Mouse (Mus musculus) liver, embryonic 16.5 days (tissue): ENCODE measurements around the gene Pik3r5. TPM values are rescaled to one million over a fixed set of nuclear protein-coding genes. Genes with fewer than 3 reads are reported as not detected.

Source experiments
- ATAC-seq: fragments of 200-750 bp; cut with Nextera tagmentation; 2 replicates; pipeline ENCODE4 v1.8.0; 2017; ENCODE audit warnings: low read depth, mild to moderate bottlenecking, moderate number of reproducible peaks, moderate library complexity
- H3K27ac ChIP-seq: fragments of 300-500 bp; sonication (generic); 2 replicates; pipeline ENCODE4 v1.5.1; 2014; ENCODE audit warnings: mild to moderate bottlenecking, low read length
- H3K27me3 ChIP-seq: fragments of 300-500 bp; sonication (generic); 2 replicates; pipeline ENCODE4 v1.6.1; 2014; ENCODE audit warnings: low read depth, low read length, mixed read lengths; ENCODE audit not compliant: control insufficient read depth, insufficient read depth
- H3K36me3 ChIP-seq: fragments of 300-500 bp; sonication (generic); 2 replicates; pipeline ENCODE4 v1.6.1; 2014; ENCODE audit warnings: mild to moderate bottlenecking; ENCODE audit not compliant: control insufficient read depth, insufficient read depth
- H3K4me1 ChIP-seq: fragments of 300-500 bp; sonication (generic); 2 replicates; pipeline ENCODE4 v1.6.1; 2014; ENCODE audit warnings: low read depth, low read length, mixed read lengths; ENCODE audit not compliant: control insufficient read depth
- H3K4me2 ChIP-seq: fragments of 300-500 bp; sonication (generic); 2 replicates; pipeline ENCODE4 v1.6.1; 2014; ENCODE audit warnings: low read depth, low read length, mixed read lengths
- H3K4me3 ChIP-seq: fragments of 300-500 bp; sonication (generic); 2 replicates; pipeline ENCODE4 v1.5.1; 2014; ENCODE audit warnings: low read depth, mild to moderate bottlenecking, low read length
- H3K9ac ChIP-seq: fragments of 300-500 bp; sonication (generic); 2 replicates; pipeline ENCODE4 v1.6.1; 2014; ENCODE audit warnings: low read depth, low read length
- H3K9me3 ChIP-seq: fragments of 300-500 bp; sonication (generic); replicated peaks from 2 replicates; pipeline ENCODE4 v1.6.1; 2016; ENCODE audit warnings: low read length; ENCODE audit not compliant: control insufficient read depth
- WGBS: fragments of 180-500 bp; shearing (Covaris S2); extraction: QIAGEN DNeasy Blood & Tissue Kit; methylation state at CpG from one replicate; pipeline ENCODE4 v1.1.7; 2014; ENCODE audit not compliant: insufficient replicate concordance; 5-methylcytosine and 5-hydroxymethylcytosine counted together
- polyA plus RNA-seq: library from polyadenylated mRNA; unstranded; fragments of >200 nt; fragmentation: Nextera tagmentation; extraction: Ambion mirVana; gene quantifications from 2 replicates; pipeline ENCODE4 v1.2.1, GENCODE M21; 2015

The Pik3r5 gene
- polyA plus RNA-seq, 1 experiment from 2014 or later = 0.65 TPM

- Histone ChIP-seq H3K27me3 (no peaks in the 10 kb centered on the region), H3K36me3 (no peaks in the 10 kb centered on the region), H3K27ac (no peak overlapping the region), H3K9me3 (no peaks in the 10 kb centered on the region), H3K9ac (no peak overlapping the region), H3K4me2 (no peak overlapping the region), H3K4me3 (no peak overlapping the region), H3K4me1 (no peaks in the 10 kb centered on the region)
- ATAC-seq = no peak
These were observed 50.1 kb downstream of the Pik3r5 start for GRCm38 (mm10) chr11:68482001-68482400.

DNA sequence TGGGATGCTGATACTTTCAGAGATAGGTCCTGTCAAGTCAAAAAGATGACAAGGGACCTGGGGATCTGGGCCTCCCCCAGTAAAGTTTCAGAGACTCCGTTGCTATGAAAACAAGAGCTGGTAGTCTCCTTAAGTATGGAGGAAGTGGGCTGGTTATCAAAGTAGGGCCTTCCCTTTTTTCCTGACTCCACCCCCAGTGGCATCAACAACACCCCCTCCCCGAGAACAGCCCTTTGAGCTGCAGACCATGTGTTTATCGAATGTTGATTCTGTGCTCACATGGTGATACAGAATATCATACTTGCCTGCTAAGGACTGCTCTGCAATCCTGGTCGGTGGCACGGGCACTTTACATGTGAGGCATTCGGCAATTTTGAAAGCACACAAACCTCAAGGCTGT, 51.3 kb downstream of the Pik3r5 start:
- H3K27me3 ChIP-seq = no peaks in the 10 kb centered on the region
- no peaks in the 10 kb centered on the region for H3K9me3 ChIP-seq
- H3K27ac ChIP-seq = no peak overlapping the region
- no peaks in the 10 kb centered on the region for H3K36me3 ChIP-seq
- ATAC-seq = no peak
- H3K9ac ChIP-seq = no peak overlapping the region
- H3K4me3 ChIP-seq = no peak overlapping the region
- H3K4me1 ChIP-seq = no peaks in the 10 kb centered on the region
- 26% methylated on average over 6 of the region's 6 CpGs for WGBS
- H3K4me2 ChIP-seq = no peak overlapping the region

GRCm38 (mm10) chr11:68484431-68484830, 52.5 kb downstream of the Pik3r5 start:
- Histone ChIP-seq H3K27ac (no peak overlapping the region), H3K9me3 (no peaks in the 10 kb centered on the region), H3K9ac (no peak overlapping the region), H3K4me1 (no peaks in the 10 kb centered on the region), H3K4me3 (no peak overlapping the region), H3K36me3 (no peaks in the 10 kb centered on the region), H3K27me3 (no peaks in the 10 kb centered on the region), H3K4me2 (no peak overlapping the region)
- 66% methylated on average over 3 of the region's 3 CpGs for WGBS
- no peak for ATAC-seq

- no peak overlapping the region for H3K9ac ChIP-seq
- 25% methylated on average over 8 of the region's 8 CpGs for WGBS
- no peak overlapping the region for H3K4me3 ChIP-seq
- no peaks in the 10 kb centered on the region for H3K36me3 ChIP-seq
- H3K27me3 ChIP-seq = no peaks in the 10 kb centered on the region
- no peak for ATAC-seq
- H3K4me2 ChIP-seq = no peak overlapping the region
- no peak overlapping the region for H3K27ac ChIP-seq
- no peaks in the 10 kb centered on the region for H3K9me3 ChIP-seq
- H3K4me1 ChIP-seq = no peaks in the 10 kb centered on the region
These were observed 53.5 kb downstream of the Pik3r5 start for GRCm38 (mm10) chr11:68485206-68485942.

DNA sequence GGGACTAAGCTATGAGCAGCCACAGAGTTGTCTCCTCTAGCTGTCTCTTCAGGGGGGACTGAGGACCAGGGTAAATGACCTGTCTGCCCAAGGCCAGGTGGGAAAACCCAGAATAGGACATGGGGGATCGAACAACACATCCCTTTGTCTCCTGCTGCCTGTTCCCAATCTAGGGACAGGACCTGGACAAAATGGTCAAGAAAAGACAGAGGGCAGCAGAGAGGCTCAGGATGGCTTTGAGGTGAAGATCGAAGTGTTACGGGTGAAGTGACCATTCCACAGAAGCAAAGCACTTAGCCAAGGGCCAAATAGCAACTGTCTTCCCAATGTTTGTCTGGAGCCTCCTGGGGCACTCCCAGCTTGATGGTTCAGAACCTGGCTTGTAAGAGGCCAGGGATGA, 54.2 kb downstream of the Pik3r5 start:
- 94% methylated on average over 3 of the region's 3 CpGs for WGBS
- Histone ChIP-seq H3K27ac (no peak overlapping the region), H3K27me3 (no peaks in the 10 kb centered on the region), H3K9ac (no peak overlapping the region), H3K9me3 (no peaks in the 10 kb centered on the region), H3K4me3 (no peak overlapping the region), H3K4me2 (no peak overlapping the region), H3K4me1 (no peaks in the 10 kb centered on the region), H3K36me3 (no peaks in the 10 kb centered on the region)
- ATAC-seq = no peak

GRCm38 (mm10) chr11:68487720-68488119, 55.8 kb downstream of the Pik3r5 start:
- H3K4me3 ChIP-seq = no peak overlapping the region
- WGBS = 67% methylated on average over 10 of the region's 10 CpGs
- no peak for ATAC-seq
- no peaks in the 10 kb centered on the region for H3K9me3 ChIP-seq
- no peaks in the 10 kb centered on the region for H3K4me1 ChIP-seq
- no peak overlapping the region for H3K4me2 ChIP-seq
- no peak overlapping the region for H3K27ac ChIP-seq
- H3K9ac ChIP-seq = no peak overlapping the region
- no peaks in the 10 kb centered on the region for H3K36me3 ChIP-seq
- H3K27me3 ChIP-seq = no peaks in the 10 kb centered on the region

GRCm38 (mm10) chr11:68488256-68488824, 56.4 kb downstream of the Pik3r5 start:
- no peak overlapping the region for H3K27ac ChIP-seq
- no peak for ATAC-seq
- no peak overlapping the region for H3K4me3 ChIP-seq
- H3K9ac ChIP-seq = no peak overlapping the region
- H3K36me3 ChIP-seq = no peaks in the 10 kb centered on the region
- H3K27me3 ChIP-seq = no peaks in the 10 kb centered on the region
- no peak overlapping the region for H3K4me2 ChIP-seq
- no peaks in the 10 kb centered on the region for H3K9me3 ChIP-seq
- 52% methylated on average over 6 of the region's 6 CpGs for WGBS
- H3K4me1 ChIP-seq = no peaks in the 10 kb centered on the region

DNA sequence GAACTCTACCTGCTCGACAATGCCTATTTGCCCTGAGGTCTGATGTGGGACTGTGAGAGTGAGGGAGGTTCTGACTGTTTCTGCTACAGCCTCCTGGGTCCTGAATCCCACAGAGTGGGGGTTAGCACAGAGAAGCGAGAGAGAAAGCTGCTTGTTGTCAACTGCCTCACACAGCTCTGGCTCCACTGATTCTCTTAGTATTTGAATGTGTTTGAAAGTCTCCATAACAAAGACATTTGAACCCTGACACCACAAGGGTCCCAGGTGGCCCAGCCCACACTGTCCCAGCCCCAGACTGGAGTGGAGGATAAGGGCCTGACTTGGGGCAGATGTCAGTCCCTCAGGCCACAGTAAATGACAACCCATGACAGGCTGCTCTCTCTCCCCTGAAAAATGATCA, 57.3 kb downstream of the Pik3r5 start:
- 50% methylated on average over 2 of the region's 2 CpGs for WGBS
- Histone ChIP-seq H3K9me3 (no peaks in the 10 kb centered on the region), H3K36me3 (no peaks in the 10 kb centered on the region), H3K4me2 (no peak overlapping the region), H3K4me3 (no peak overlapping the region), H3K27me3 (no peaks in the 10 kb centered on the region), H3K4me1 (no peaks in the 10 kb centered on the region), H3K27ac (no peak overlapping the region), H3K9ac (no peak overlapping the region)
- ATAC-seq = no peak

DNA sequence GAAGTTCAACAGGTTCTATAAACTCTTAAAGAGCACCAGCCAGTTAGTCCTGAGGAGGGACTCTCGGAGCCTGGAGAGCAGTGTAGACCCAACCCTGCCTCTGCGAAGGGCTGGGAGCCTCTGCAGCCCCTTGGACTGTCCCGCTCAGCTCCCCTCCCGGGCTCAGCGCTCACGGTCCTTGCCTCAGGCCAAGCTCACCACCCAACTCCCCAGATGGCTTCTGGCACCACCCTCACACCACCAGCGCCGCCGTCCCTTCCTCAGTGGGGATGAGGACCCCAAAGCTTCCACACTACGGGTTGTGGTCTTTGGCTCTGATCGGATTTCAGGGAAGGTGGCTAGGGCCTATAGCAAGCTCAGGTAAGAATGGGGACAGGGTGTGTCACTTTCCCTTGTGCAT, 60.7 kb downstream of the Pik3r5 start:
- Histone ChIP-seq H3K9me3 (no peaks in the 10 kb centered on the region), H3K4me3 (no peak overlapping the region), H3K9ac (no peak overlapping the region), H3K36me3 (no peaks in the 10 kb centered on the region), H3K4me2 (no peak overlapping the region), H3K27me3 (no peaks in the 10 kb centered on the region), H3K27ac (no peak overlapping the region), H3K4me1 (no peaks in the 10 kb centered on the region)
- WGBS = 78% methylated on average over 11 of the region's 11 CpGs
- ATAC-seq = no peak
